Mouse (Mus musculus) telencephalon, adult 2 months (tissue): ENCODE measurements around the gene Bad.

Experiments used
- DNase-seq: peaks from one replicate; pipeline ENCODE4 v3.0.0-alpha.2; 2011; ENCODE audit warnings: low read depth, low spot score

Bad gene

GRCm38 (mm10) chr19:6934195-6934977 lies 7.3 kb upstream of the Bad start, which contains the start of gene Kcnk4:
Gene Kcnk4, minus strand, starts transcription at chr19:6934515.
- no peak for DNase-seq

GRCm38 (mm10) chr19:6936299-6936698 lies 5.4 kb upstream of the Bad start:
- no peak for DNase-seq

- no peak for DNase-seq
Measured at GRCm38 (mm10) chr19:6937541-6938465, 3.9 kb upstream of the Bad start.

- no peak for DNase-seq
Measured at GRCm38 (mm10) chr19:6939106-6940002, 2.3 kb upstream of the Bad start.

GRCm38 (mm10) chr19:6940396-6941351 lies 987 bp upstream of the Bad start:
- no peak for DNase-seq

GRCm38 (mm10) chr19:6942249-6942691 lies 609 bp downstream of the Bad start, which contains the start of gene Gpr137:
Gene Gpr137, minus strand, starts transcription at chr19:6942480.
- peak; percentile 89 for DNase-seq

GRCm38 (mm10) chr19:6942764-6943163 lies 1.1 kb downstream of the Bad start:
- no peak for DNase-seq

GRCm38 (mm10) chr19:6943709-6944108 lies 2.0 kb downstream of the Bad start:
- DNase-seq = no peak

- DNase-seq = no peak
Measured at GRCm38 (mm10) chr19:6947742-6948141, 6.1 kb downstream of the Bad start.

- DNase-seq = no peak
Measured at GRCm38 (mm10) chr19:6948186-6948585, 6.5 kb downstream of the Bad start.

- no peak for DNase-seq
Measured at GRCm38 (mm10) chr19:6949532-6949931, 7.9 kb downstream of the Bad start.

GRCm38 (mm10) chr19:6949951-6950350 lies 8.3 kb downstream of the Bad start:
- no peak for DNase-seq

GRCm38 (mm10) chr19:6950613-6951153 lies 9.0 kb downstream of the Bad start:
- peak; percentile 76 for DNase-seq

- DNase-seq = peak; percentile 95
Measured at GRCm38 (mm10) chr19:6951381-6951968, 9.8 kb downstream of the Bad start.

GRCm38 (mm10) chr19:6951994-6952711 lies 10.5 kb downstream of the Bad start:
- DNase-seq = no peak

- no peak for DNase-seq
Measured at GRCm38 (mm10) chr19:6952712-6953037, 11.0 kb downstream of the Bad start.

GRCm38 (mm10) chr19:6954046-6954445 lies 12.4 kb downstream of the Bad start:
- no peak for DNase-seq

GRCm38 (mm10) chr19:6955424-6955823 lies 13.8 kb downstream of the Bad start:
- no peak for DNase-seq

- no peak for DNase-seq
Measured at GRCm38 (mm10) chr19:6956461-6956860, 14.8 kb downstream of the Bad start.
